Mouse (Mus musculus): ENCODE data around the gene Dnajc9.

- peak; percentile 19 for TF ChIP-seq CTCF (IDR thresholded peaks at IDR 0.05; ENCODE audit: low read depth, low read length)
- TF ChIP-seq POLR2A (IDR thresholded peaks at IDR 0.05; ENCODE audit: insufficient read depth, low read length) = no peak
Measured at GRCm38 (mm10) chr14:20340149-20340548, 48.6 kb downstream of the Dnajc9 start.
